Mouse (Mus musculus) adrenal gland, postnatal 4 days (tissue): ENCODE results near the gene Gm10392. TPM values are rescaled to one million over a fixed set of nuclear protein-coding genes. Genes with fewer than 3 reads are reported as not detected.

Experiments used
- DNase-seq, 2 experiments: peaks; one replicate each; pipeline ENCODE4 v3.0.0; 2021 to 2022; ENCODE audit warnings: low spot score in 2 of 2, mixed read lengths in 2 of 2
- total RNA-seq, 2 experiments: library from RNA; stranded (reverse); gene quantifications; 2 replicates each; pipeline ENCODE4 v1.2.3; 2021

Gene Gm10392
- total RNA-seq, 2 experiments from 2014 or later: not detected

GRCm38 (mm10) chr11:77492911-77493332 lies 26.1 kb downstream of the Gm10392 start:
- peak; percentile 76 to 88 for DNase-seq

DNA sequence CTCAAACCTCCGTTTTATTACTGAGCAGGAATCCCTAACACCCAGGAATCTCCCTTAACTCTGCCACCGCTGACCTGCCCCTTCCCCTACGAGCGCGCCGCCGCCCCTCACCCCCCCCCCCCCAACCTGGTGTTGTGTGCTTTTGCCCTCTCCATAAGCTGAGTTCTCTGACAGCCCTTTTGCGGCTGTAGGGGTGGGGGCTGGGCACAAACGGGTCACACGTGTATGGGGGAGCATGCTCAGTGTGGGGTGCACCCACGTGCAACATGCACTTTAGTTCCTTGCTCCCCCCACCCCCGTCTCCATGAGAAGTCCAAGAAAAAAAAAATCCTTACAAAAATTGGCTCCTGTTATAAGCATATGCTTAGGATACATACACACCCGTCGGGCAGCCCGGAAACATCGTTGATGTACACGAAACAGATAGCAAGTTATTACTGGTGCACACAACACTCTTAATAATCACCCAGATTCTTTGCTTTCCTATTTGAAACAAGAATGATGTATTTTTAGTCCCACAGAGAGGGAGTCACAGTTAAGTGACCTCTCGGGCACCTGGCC lies 26.6 kb downstream of the Gm10392 start:
- no peak for DNase-seq

DNA sequence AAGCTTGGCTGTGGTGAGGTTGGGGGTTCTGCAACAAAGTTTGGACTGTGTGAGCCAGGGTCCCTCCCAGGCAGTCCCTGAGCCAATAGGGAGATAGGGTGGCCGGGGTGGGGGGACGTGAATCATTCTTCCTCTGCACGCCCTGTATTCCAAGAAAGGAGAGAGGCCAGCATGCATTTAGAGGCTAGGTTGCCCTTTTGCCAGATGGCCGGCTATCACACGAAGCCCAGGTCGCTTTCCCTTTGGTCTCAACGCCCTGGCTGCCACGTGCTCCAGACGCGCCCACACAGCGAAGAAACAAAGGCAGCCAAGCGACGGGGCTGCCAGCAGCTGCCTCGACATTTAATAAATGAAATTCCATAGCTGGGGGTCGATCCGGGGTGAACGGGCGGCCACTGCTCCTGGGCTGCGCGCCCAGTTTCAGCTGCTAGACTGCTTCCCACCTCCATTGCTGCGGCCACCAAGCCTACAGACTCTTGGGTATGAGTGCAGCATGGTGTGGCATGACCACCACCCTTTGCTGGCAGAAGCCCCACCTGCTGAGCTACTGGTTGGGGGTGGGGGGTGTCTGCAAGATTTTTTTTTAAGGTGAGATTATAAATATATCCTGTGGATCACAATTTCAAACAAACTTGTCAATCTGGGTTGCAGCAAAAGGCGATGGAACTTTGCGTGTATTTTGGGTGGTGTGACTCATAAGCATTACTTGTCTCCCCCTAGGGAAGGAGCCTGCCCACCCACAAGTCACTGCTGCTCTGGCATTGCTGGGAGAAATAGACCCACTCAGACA lies 27.3 kb downstream of the Gm10392 start:
- DNase-seq: no peak

DNA sequence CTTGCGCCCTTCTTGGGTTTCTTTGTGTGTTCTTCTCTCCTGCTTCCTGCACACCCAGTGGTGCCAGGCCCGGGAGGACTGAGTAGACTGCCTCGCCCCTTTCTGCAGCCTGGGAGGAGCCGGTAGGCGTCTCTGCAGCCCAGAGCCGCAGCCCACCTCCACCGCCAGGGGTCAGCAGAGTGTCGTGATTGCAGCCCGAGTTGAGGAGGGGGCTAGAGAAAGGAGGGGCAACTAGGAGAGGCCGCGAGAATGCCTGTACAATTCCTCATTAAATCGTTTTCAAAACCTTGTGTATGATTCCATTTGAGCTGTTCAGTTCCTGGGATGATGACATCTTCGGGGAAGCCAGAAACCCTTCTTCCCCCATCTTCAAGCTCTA lies 27.9 kb downstream of the Gm10392 start:
- DNase-seq: peak; percentile 78 to 80

GRCm38 (mm10) chr11:77490451-77490850 lies 28.5 kb downstream of the Gm10392 start:
- DNase-seq: no peak

- DNase-seq: no peak
Observed at GRCm38 (mm10) chr11:77489591-77490235, 29.3 kb downstream of the Gm10392 start, which contains the start of gene Ankrd13b. Gene Ankrd13b, minus strand, starts transcription at chr11:77489678.

- no peak for DNase-seq
Observed at GRCm38 (mm10) chr11:77488771-77489581, 30.0 kb downstream of the Gm10392 start.

DNA sequence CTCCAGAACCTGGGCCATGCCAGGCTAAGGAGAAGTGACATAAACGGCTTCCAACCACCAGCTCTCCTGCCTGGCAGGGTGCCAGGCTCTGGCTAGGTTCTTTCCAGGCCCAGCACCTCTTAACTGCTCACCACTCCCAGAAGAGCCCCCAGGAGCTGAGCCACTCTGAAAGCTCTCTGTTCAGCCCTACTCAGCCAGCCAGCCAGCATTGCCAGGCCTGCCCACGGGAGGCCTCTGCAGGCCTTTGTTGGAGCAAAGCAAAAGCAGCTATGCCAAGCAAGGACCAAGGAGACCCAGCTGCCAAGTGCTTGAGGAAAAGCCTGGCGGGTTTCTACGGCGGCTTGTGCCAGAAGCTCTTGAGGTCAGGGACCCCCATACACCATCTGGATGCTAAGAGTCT lies 32.2 kb downstream of the Gm10392 start:
- no peak for DNase-seq

DNA sequence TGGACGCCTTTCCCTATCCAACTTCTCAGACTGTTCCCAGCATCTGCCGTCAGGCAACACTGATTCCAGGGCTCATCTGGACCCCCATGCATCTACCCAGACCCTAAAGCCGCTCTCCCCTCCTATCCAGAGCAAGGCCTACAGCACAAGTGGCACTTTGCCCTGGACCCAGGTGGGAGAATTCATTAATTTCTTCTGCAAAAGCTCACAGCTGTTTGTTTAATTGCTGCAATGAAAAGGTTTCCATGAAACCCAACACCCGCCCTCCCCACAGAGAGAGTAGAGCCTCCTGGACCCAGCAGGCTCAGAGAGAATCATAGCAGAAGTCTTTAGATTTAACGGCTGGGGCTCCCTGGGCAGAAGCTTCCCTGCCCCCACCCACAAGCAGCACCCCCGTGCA lies 33.8 kb downstream of the Gm10392 start:
- no peak for DNase-seq

- no peak for DNase-seq
Observed at GRCm38 (mm10) chr11:77483510-77484255, 35.3 kb downstream of the Gm10392 start.

DNA sequence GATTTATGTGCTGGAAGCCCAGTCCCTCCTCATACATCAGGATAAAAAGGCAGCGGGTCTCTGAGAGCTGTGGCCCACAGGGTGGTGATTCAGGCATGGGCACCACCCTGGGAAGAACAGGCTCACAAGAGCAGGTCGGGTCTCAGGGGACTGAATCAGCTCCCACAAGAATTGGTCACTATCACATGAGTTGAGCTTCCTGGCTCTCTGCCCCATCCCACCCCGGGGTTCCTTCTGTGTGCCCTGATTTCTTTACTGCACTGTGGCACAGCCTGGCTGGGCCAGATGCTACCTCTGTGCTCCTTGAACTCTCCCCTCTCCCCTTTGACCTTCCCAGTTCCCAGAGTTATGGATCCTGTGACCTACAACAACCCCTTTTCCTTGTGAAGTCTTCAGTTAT lies 36.0 kb downstream of the Gm10392 start:
- no peak for DNase-seq

- no peak for DNase-seq
Observed at GRCm38 (mm10) chr11:77476895-77477294, 42.1 kb downstream of the Gm10392 start.

GRCm38 (mm10) chr11:77476216-77476615 lies 42.8 kb downstream of the Gm10392 start:
- DNase-seq: no peak

DNA sequence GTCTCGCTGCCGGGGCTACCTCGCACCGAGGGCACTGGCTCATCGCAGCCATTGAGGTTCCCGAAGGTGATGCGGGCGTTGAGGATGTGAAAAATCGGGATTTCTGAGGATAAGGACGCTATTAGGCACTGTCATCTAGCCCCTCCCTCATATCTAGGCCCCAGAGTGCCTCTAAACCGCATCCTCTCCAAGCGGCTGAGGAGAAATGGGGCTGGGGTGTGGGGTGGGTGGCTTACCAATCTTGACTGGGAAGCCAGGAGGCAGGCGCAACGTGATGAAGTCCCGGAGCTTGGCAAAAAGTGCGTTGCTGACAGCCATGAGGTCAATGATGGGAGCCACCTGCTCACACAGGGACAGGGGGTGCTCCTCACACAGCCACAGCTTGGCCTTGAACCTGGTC lies 46.2 kb downstream of the Gm10392 start:
- no peak for DNase-seq

GRCm38 (mm10) chr11:77471407-77471806 lies 47.6 kb downstream of the Gm10392 start:
- no peak for DNase-seq

DNA sequence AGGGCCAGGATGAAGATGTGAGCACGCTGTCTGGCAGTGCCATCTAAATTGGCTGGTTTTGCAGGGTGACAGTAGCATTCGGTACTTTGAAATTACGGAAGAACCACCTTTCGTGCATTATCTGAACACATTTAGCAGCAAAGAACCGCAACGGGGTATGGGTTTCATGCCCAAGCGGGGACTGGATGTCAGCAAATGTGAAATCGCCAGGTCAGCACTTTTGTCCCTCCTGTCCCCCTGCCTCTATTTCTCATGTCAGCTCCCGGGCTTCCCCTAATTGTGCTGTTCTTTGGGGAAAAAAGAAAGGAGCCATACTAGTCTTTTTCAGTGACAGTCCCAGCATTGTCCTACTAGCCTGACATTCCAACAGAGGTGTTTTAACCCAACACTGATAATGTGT lies 50.6 kb downstream of the Gm10392 start:
- no peak for DNase-seq

- peak in 1 of 2 experiments; percentile 72 for DNase-seq
Observed at GRCm38 (mm10) chr11:77467784-77468183, 51.2 kb downstream of the Gm10392 start.

DNA sequence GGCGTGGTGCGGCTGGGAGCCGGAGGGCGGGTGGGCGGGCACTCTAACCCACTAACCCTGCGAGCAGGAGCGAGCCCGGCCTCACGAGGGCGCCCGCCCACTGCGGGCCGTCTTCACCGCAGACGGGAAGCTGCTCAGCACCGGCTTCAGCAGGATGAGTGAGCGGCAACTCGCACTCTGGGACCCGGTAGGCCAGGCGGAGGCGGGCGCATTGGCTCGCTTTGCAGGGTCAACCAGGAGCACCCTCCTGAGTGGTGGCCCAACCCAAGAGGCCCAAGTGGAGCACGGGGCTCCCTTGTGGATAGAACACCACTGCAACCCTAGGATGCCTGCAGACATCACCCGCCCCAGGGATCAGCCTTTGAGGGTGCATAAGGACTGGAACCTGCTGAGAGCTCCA lies 51.8 kb downstream of the Gm10392 start:
- peak in 1 of 2 experiments; percentile 49 for DNase-seq
